Mouse (Mus musculus) myocyte (in vitro differentiated cells): ENCODE measurements around the gene Slc39a13.

ENCODE experiments used
- CEBPB ChIP-seq: IDR thresholded peaks from 2 replicates; pipeline ENCODE4 v1.6.1; 2011; ENCODE audit warnings: mild to moderate bottlenecking, moderate library complexity; ENCODE audit not compliant: poor library complexity, insufficient read depth, severe bottlenecking
- MAX ChIP-seq: IDR thresholded peaks from one replicate; pipeline ENCODE4 v1.6.1; 2011; ENCODE audit warnings: low read depth, mild to moderate bottlenecking, control low read depth
- MYOD1 ChIP-seq, 3 experiments: IDR thresholded peaks; one replicate each; pipeline ENCODE4 v1.6.1; 2011; ENCODE audit warnings: control low read depth in 2 of 3, low read depth in 2 of 3, mild to moderate bottlenecking in 2 of 3, moderate library complexity in 1 of 3; ENCODE audit not compliant: insufficient read length in 2 of 3, control insufficient read depth in 1 of 3
- MYOG ChIP-seq, 3 experiments: IDR thresholded peaks; one replicate each; pipeline ENCODE4 v1.6.1; 2011; ENCODE audit warnings: control low read depth in 2 of 3, low read depth in 2 of 3, mild to moderate bottlenecking in 2 of 3; ENCODE audit not compliant: insufficient read length in 2 of 3, control insufficient read depth in 1 of 3, insufficient read depth in 1 of 3
- POLR2A ChIP-seq: IDR thresholded peaks from one replicate; pipeline ENCODE4 v1.6.1; 2011; ENCODE audit warnings: low read depth, mild to moderate bottlenecking, control low read depth, moderate library complexity; ENCODE audit not compliant: insufficient read length
- POLR2AphosphoS2 ChIP-seq: IDR thresholded peaks from one replicate; pipeline ENCODE4 v1.6.1; 2011; ENCODE audit warnings: low read depth, control low read depth; ENCODE audit not compliant: insufficient read length
- REST ChIP-seq: IDR thresholded peaks from one replicate; pipeline ENCODE4 v1.6.1; 2011; ENCODE audit warnings: mild to moderate bottlenecking, control low read depth, moderate library complexity; ENCODE audit not compliant: insufficient read depth, insufficient read length
- TCF12 ChIP-seq: IDR thresholded peaks from one replicate; pipeline ENCODE4 v1.6.1; 2011; ENCODE audit warnings: mild to moderate bottlenecking, control low read depth; ENCODE audit not compliant: poor library complexity, insufficient read depth, severe bottlenecking
- USF1 ChIP-seq: IDR thresholded peaks from one replicate; pipeline ENCODE4 v1.6.1; 2011; ENCODE audit warnings: low read depth, mild to moderate bottlenecking, control low read depth, moderate library complexity

DNA sequence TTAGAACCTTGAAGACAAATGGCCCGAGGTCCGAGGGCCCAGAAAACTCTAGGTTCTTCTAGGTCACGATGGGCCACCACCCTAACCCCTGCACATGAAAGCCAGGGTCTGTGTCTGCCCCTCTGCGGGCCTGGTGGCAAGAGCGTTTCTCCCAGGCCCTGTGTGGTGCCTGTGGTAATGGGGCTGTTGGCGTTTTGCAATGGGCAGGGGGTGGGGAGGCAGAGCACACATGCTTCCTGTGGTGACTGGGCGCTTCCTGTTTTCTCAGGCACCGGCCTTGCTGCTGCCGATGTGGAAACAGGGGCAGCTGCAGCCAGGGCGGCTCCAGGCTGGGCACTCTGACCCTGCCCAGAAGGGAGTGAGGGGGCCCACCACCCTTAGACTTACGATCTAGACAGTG is 12.6 kb upstream of the Slc39a13 start:
- TF ChIP-seq CEBPB (no peak), POLR2AphosphoS2 (no peak), POLR2A (no peak), USF1 (no peak), MAX (no peak), REST (no peak), TCF12 (no peak), MYOD1 (IDR thresholded peaks at IDR 0.05; ENCODE audit: control insufficient read depth in 1 of 3, insufficient read length in 2 of 3, low read depth in 2 of 3) (peak in 1 of 3 experiments; percentile 67), MYOG (IDR thresholded peaks at IDR 0.05; ENCODE audit: control insufficient read depth in 1 of 3, insufficient read depth in 1 of 3, insufficient read length in 2 of 3, low read depth in 2 of 3) (peak in 1 of 3 experiments; percentile 65)
